Mouse (Mus musculus) stomach, postnatal 0 days (tissue): ENCODE measurements around the gene Atp1b1.

ENCODE experiments used
- CTCF ChIP-seq: IDR thresholded peaks from 2 replicates; pipeline ENCODE4 v1.5.1; 2016; ENCODE audit warnings: antibody characterized with exemption, low read depth, mild to moderate bottlenecking, moderate library complexity
- EP300 ChIP-seq: optimal IDR thresholded peaks from 2 replicates; pipeline ENCODE3; 2016; ENCODE audit warnings: antibody characterized with exemption

GRCm38 (mm10) chr1:164467406-164467805 lies 9.3 kb upstream of the Atp1b1 start:
- TF ChIP-seq EP300 (no peak), CTCF (no peak)
